Mouse (Mus musculus) liver, postnatal 0 days (tissue): ENCODE data around the gene Ferd3l. TPM values are rescaled to one million over a fixed set of nuclear protein-coding genes. Genes with fewer than 3 reads are reported as not detected.

Source experiments
- ATAC-seq: fragments of 200-750 bp; cut with Nextera tagmentation; 2 replicates; pipeline ENCODE4 v1.8.0; 2017; ENCODE audit warnings: mild to moderate bottlenecking, moderate library complexity
- DNase-seq: peaks from one replicate; pipeline ENCODE4 v3.0.0-alpha.2; 2016
- H3K27ac ChIP-seq: fragments of 300-500 bp; sonication (generic); 2 replicates; pipeline ENCODE4 v1.5.1; 2014; ENCODE audit warnings: antibody characterized with exemption, moderate library complexity, mild to moderate bottlenecking, low read depth
- H3K27me3 ChIP-seq: fragments of 300-500 bp; sonication (generic); 2 replicates; pipeline ENCODE4 v1.6.1; 2014; ENCODE audit warnings: low read length, control low read depth, mixed read lengths; ENCODE audit not compliant: insufficient read depth
- H3K36me3 ChIP-seq: fragments of 300-500 bp; sonication (generic); replicated peaks from 2 replicates; pipeline ENCODE4 v1.6.1; 2014; ENCODE audit warnings: mild to moderate bottlenecking, control low read depth, low read length, moderate library complexity, mixed read lengths; ENCODE audit not compliant: insufficient read depth
- H3K4me1 ChIP-seq: fragments of 300-500 bp; sonication (generic); 2 replicates; pipeline ENCODE4 v1.6.1; 2014; ENCODE audit warnings: antibody characterized with exemption, mild to moderate bottlenecking, control low read depth; ENCODE audit not compliant: insufficient read depth
- H3K4me2 ChIP-seq: fragments of 300-500 bp; sonication (generic); 2 replicates; pipeline ENCODE4 v1.6.1; 2014; ENCODE audit warnings: low read depth, mild to moderate bottlenecking, low read length, moderate library complexity, mixed read lengths
- H3K4me3 ChIP-seq: fragments of 300-500 bp; sonication (generic); 2 replicates; pipeline ENCODE4 v1.5.1; 2014; ENCODE audit warnings: low read depth, low read length
- H3K9ac ChIP-seq: fragments of 300-500 bp; sonication (generic); replicated peaks from 2 replicates; pipeline ENCODE4 v1.6.1; 2014; ENCODE audit warnings: mild to moderate bottlenecking, moderate library complexity
- H3K9me3 ChIP-seq: fragments of 300-500 bp; sonication (generic); 2 replicates; pipeline ENCODE4 v1.6.1; 2016; ENCODE audit warnings: mild to moderate bottlenecking, control low read depth, low read length, mixed read lengths
- CTCF ChIP-seq: sonication (generic); IDR thresholded peaks from 2 replicates; pipeline ENCODE4 v1.5.1; 2016; ENCODE audit warnings: antibody characterized with exemption, low read depth
- EP300 ChIP-seq: IDR thresholded peaks from 2 replicates; pipeline ENCODE4 v1.6.1; 2016; ENCODE audit warnings: antibody characterized with exemption, low read depth, mild to moderate bottlenecking
- WGBS: fragments of 180-500 bp; shearing (Covaris S2); extraction: QIAGEN DNeasy Blood & Tissue Kit; methylation state at CpG from one replicate; pipeline ENCODE4 v1.1.7; 2014; ENCODE audit not compliant: insufficient replicate concordance; 5-methylcytosine and 5-hydroxymethylcytosine counted together
- polyA plus RNA-seq: library from polyadenylated mRNA; unstranded; fragments of >200 nt; fragmentation: Nextera tagmentation; extraction: Ambion mirVana; gene quantifications from 2 replicates; pipeline ENCODE4 v1.2.1, GENCODE M21; 2015

The Ferd3l gene
- polyA plus RNA-seq, 1 experiment from 2014 or later, result not detected

DNA sequence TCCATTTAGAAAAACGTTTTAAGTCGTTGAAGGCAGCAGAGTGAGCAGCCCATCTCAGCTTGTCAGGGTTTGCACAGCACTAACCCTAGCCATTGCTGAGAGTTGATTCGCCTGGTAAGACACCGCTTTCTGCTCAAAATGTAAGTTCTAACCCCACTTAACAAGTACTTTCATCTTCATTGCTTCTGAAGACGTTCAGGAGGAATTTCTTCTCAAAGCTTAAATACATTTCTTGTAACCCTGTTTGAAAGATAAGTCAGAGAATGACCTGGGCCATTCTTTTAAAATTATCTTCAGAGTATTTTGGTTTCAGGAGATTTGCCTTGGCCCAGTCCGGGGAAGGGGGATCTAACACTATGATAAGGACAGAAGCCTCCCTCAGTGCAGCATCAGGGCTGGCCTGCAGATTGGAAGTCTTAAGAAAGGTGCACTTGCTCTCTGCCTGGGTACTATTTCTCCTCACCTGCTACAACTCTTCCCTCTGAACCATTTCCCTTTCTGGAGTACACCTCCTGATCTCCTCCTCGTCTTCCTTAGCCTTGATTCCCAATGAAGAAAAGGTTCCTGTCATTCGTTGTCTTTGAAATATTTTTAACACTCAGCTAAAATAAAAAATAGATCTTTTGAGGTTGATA is 26.8 kb downstream of the Ferd3l start:
- ATAC-seq, result no peak
- H3K27ac ChIP-seq, result no peak overlapping the region
- no peak overlapping the region for H3K4me3 ChIP-seq
- no peaks in the 10 kb centered on the region for H3K36me3 ChIP-seq
- H3K9ac ChIP-seq, result no peak overlapping the region
- TF ChIP-seq EP300, result no peak
- no peak for TF ChIP-seq CTCF
- no peak for DNase-seq
- peaks cover 4% of the 10 kb centered on the region; the same call in 1 of the 2 replicates for H3K4me1 ChIP-seq
- 16% methylated on average over 8 of the region's 8 CpGs for WGBS
- H3K4me2 ChIP-seq, result no peak overlapping the region
- no peaks in the 10 kb centered on the region for H3K9me3 ChIP-seq
- peaks cover 56% of the 10 kb centered on the region for H3K27me3 ChIP-seq

DNA sequence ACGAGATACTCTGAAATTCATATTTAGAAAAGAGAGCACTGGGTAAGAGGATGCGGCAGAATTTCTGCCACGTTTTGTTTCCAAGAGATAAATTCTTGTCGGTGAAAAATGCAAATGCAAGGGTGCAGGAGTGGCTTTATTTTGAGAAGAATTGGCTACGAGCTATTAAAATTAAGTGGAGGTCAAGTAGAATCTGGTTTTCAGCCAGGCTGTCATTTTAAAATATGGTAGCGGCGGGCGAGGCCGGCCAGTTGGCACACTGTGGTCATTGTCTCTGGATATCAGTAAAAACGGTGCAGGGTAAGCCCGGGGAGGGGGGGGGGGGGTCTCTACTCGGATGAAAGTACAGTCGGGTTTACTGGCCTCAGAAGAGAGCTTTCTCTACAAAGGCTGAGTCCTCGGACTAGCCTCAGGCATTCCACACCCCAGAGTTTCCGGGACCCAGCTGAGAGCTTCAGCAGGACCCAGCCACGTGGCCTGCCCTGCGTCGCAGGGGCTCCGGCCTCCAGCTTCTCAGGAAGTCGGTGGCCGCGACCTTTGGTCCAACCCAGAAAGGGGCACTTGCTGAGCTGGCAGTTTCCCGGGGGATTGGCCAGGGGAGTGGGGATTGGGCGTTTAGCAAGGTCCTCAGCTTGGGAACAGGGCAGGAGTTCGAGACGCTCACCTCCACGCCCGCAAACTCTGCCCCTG is 27.5 kb downstream of the Ferd3l start:
- WGBS, result 4% methylated on average over 28 of the region's 28 CpGs
- Histone ChIP-seq H3K9ac (no peak overlapping the region), H3K4me2 (no peak overlapping the region), H3K36me3 (no peaks in the 10 kb centered on the region), H3K4me3 (no peak overlapping the region), H3K4me1 (peaks cover 4% of the 10 kb centered on the region; the same call in 1 of the 2 replicates), H3K27me3 (peaks cover 61% of the 10 kb centered on the region), H3K9me3 (no peaks in the 10 kb centered on the region), H3K27ac (no peak overlapping the region)
- DNase-seq (no peak), ATAC-seq (no peak)
- TF ChIP-seq CTCF (no peak), EP300 (no peak)

DNA sequence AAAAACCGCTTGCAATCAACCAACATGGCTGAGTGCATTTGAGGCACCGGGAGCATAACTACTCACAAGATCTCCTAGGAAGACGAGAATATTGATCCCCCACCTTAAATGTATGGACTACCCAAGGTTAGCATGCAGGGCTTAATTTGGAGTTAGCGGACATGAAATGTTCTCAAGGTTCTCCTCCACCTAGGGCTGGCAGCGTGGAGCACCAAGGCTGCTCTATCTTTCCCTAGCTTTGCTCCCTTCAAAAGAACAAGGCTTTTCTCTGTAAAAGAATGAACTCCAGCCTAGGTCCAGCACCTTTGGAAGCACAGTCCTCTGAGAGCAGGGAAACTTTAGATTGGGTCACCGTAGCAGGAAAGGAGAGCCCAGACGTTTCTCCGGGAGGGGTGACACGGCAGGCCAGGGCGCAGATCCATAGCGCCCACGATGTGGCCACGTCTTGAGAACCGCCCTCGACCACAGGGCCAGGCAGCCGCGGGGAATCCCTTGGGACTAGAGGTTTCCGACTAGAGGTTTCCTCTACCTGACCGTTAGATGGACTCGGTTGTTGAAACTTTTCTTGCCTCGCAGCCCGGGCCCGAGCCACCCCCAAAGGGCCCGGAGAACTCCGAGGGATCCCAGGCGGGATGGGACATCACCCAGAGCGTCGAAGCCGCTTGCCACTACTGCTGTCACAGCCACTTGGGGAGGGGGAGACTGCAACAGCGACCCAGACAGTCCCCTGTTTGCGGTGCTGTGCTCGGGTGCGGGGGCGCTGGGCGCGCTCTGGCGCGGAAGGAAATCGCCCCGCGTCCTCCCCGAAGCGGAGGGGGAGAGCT is 28.6 kb downstream of the Ferd3l start:
- Histone ChIP-seq H3K9ac (no peak overlapping the region), H3K27ac (no peak overlapping the region), H3K4me3 (peak overlapping the region; percentile 48), H3K9me3 (no peaks in the 10 kb centered on the region), H3K4me2 (peak overlapping the region; percentile 72), H3K4me1 (peaks cover 4% of the 10 kb centered on the region; the same call in 1 of the 2 replicates), H3K36me3 (no peaks in the 10 kb centered on the region), H3K27me3 (peaks cover 67% of the 10 kb centered on the region)
- ATAC-seq, result no peak
- 1% methylated on average over 42 of the region's 43 CpGs for WGBS
- DNase-seq, result no peak
- TF ChIP-seq EP300 (no peak), CTCF (no peak)

DNA sequence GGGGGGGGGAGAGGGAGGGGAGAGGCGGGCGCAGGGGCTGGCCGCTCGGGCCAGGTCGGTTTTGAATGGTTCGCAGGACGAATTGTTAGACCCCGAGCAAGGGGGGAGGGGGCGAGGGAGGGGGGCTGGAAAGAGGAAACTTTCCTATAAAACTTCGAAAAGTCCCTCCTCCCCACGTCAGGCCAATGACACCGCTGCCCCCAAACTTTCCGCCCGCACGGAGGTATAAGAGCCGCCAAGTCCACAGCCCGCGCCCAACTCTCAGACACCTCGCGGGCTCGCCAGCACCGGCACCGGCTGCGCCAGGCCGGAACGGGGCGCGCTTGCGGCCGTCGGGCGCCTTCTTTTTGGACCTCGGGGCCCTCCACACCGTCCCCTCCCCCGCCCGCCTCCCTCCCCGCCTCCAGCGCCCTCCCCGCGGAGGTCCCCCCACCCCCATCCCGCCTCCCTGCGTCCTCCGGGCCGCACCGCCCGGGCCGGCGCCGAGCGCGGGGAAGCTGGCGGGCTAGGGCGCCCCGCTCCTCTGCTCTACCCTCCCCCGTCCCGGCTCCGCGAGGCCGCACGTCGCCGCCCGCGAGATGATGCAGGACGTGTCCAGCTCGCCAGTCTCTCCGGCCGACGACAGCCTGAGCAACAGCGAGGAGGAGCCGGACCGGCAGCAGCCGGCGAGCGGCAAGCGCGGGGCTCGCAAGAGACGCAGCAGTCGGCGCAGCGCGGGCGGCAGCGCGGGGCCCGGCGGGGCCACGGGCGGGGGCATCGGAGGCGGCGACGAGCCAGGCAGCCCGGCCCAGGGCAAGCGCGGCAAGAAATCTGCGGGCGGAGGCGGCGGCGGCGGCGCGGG is 29.4 kb downstream of the Ferd3l start, which contains the start of gene Twist1:
Twist1 (plus strand) TSS at position 272 of the 841 bp plus-strand sequence.
- TF ChIP-seq EP300, result no peak

DNA sequence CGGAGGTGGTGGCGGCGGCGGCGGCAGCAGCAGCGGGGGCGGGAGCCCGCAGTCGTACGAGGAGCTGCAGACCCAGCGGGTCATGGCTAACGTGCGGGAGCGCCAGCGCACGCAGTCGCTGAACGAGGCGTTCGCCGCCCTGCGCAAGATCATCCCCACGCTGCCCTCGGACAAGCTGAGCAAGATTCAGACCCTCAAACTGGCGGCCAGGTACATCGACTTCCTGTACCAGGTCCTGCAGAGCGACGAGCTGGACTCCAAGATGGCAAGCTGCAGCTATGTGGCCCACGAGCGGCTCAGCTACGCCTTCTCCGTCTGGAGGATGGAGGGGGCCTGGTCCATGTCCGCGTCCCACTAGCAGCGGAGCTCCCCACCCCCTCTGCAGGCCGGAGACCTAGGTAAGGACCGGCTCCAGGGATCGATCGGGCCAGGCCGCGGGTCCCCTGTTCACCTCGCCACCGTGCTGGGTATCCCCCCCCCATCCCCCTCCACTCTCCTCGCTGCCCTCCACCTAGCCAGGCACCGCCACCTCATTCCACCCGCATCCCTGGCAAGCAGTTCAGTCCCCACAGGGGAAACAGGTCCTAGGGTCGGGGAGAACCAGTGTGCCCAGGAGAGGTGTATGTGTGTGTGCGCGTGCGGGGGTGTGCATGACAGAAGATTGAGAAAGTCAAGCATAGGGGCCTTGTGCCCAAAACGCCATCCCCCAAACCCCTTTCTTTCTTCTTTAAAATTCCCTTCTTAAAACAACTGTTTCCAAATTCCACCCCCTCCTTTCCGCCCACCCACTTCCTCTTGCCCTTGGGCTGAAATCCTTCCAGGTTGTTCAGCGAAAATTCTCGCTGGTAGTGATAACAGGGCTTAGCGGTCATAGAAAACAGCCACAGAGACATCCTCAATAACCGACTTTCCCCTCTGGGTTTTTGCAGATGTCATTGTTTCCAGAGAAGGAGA is 30.3 kb downstream of the Ferd3l start:
- WGBS, result 2% methylated on average over 46 of the region's 56 CpGs
- TF ChIP-seq EP300 (no peak), CTCF (no peak)
- no peak for ATAC-seq
- Histone ChIP-seq H3K4me3 (peak overlapping the region; percentile 48), H3K36me3 (no peaks in the 10 kb centered on the region), H3K9ac (peak overlapping the region; percentile 48), H3K27ac (no peak overlapping the region), H3K27me3 (peaks cover 78% of the 10 kb centered on the region), H3K4me2 (peak overlapping the region; percentile 72), H3K4me1 (peaks cover 4% of the 10 kb centered on the region; the same call in 1 of the 2 replicates), H3K9me3 (no peaks in the 10 kb centered on the region)
- DNase-seq, result peak; percentile 14

More for the DNA sequence above, 29.4 kb downstream of the Ferd3l start, which contains the start of gene Twist1:
- H3K4me1 ChIP-seq, result peaks cover 4% of the 10 kb centered on the region; the same call in 1 of the 2 replicates
- H3K36me3 ChIP-seq, result no peaks in the 10 kb centered on the region
- peak within 1 kb of the TSS; percentile 48 for H3K9ac ChIP-seq
- H3K27me3 ChIP-seq, result peaks cover 76% of the 10 kb centered on the region
- H3K9me3 ChIP-seq, result no peaks in the 10 kb centered on the region
- peak within 1 kb of the TSS; percentile 72 for H3K4me2 ChIP-seq
- WGBS, result under 1% methylated on average over 75 of the region's 105 CpGs
- H3K27ac ChIP-seq, result no peak within 1 kb of the TSS
- DNase-seq (peak; percentile 30), ATAC-seq (peak; percentile 19; the same call in 1 of the 2 replicates)
- peak within 1 kb of the TSS; percentile 48 for H3K4me3 ChIP-seq
